Mouse (Mus musculus): ENCODE data around the gene Utp14a. TPM values are rescaled to one million over a fixed set of nuclear protein-coding genes. Genes with fewer than 3 reads are reported as not detected.

Gene Utp14a
- total and polyA plus RNA-seq, 3 experiments = 53.6 to 64.3 TPM; not detected in 1

GRCm38 (mm10) chrX:48256468-48257007 is at the start of gene Utp14a (continued):
- TF ChIP-seq USF1 (IDR thresholded peaks at IDR 0.05; ENCODE audit: low read depth, low read length) (no peak), MXI1 (IDR thresholded peaks at IDR 0.05; ENCODE audit: low read depth, low read length) (peak; percentile 92), RAD21 (IDR thresholded peaks at IDR 0.05; ENCODE audit: low read depth, low read length) (no peak)

GRCm38 (mm10) chrX:48207761-48208487 is 48.7 kb upstream of the Utp14a start:
- peaks cover 6% of the 10 kb centered on the region for H3K79me2 ChIP-seq (ENCODE audit: control insufficient read depth, insufficient read depth, low read length, poor library complexity)
- peaks cover 5 to 7% of the 10 kb centered on the region in 2 experiments; a peak in 3 of 4 replicates for H3K4me1 ChIP-seq (ENCODE audit: control insufficient read depth in 1 of 2, insufficient read depth in 2 of 2, low read length in 2 of 2)
- TF ChIP-seq SIN3A (IDR thresholded peaks at IDR 0.05; ENCODE audit: low read length) (0 out of 2 replicates have a peak, but pooled peaks have one; percentile 5), MAX (IDR thresholded peaks at IDR 0.05; ENCODE audit: low read length) (peak; percentile 63), MXI1 (IDR thresholded peaks at IDR 0.05; ENCODE audit: low read depth, low read length) (peak; percentile 81), MYB (IDR thresholded peaks at IDR 0.05; ENCODE audit: low read depth, low read length) (no peak)
- peak overlapping the region; percentile 91 to 92 for H3K4me3 ChIP-seq (ENCODE audit: control insufficient read depth in 1 of 2, insufficient read depth in 1 of 2, low read depth in 2 of 2, low read length in 2 of 2)
- no peak for DNase-seq (ENCODE audit: low read depth, low spot score)
- peak overlapping the region; percentile 10; the same call in 1 of the 2 replicates for H3K27ac ChIP-seq (ENCODE audit: control insufficient read depth, low read depth, low read length)
- H3K9me3 ChIP-seq (replicated peaks; ENCODE audit: insufficient read depth, low read length) = no peaks in the 10 kb centered on the region
- H3K9ac ChIP-seq (ENCODE audit: control insufficient read depth, low read depth, low read length, poor library complexity, severe bottlenecking) = peak overlapping the region; percentile 75
- no peaks in the 10 kb centered on the region for H3K27me3 ChIP-seq (ENCODE audit: control insufficient read depth in 1 of 2, insufficient read depth in 2 of 2, low read length in 2 of 2)
- H3K36me3 ChIP-seq (ENCODE audit: control insufficient read depth in 1 of 2, insufficient read depth in 2 of 2, low read length in 2 of 2) = peaks cover 0 to 6% of the 10 kb centered on the region in 2 experiments; a peak in 2 of 4 replicates

- peaks cover 6% of the 10 kb centered on the region for H3K79me2 ChIP-seq (ENCODE audit: control insufficient read depth, insufficient read depth, low read length, poor library complexity)
- peak within 1 kb of the TSS; percentile 56 for H3K27ac ChIP-seq (ENCODE audit: control insufficient read depth, low read depth, low read length)
- H3K9ac ChIP-seq (ENCODE audit: control insufficient read depth, low read depth, low read length, poor library complexity, severe bottlenecking) = peak within 1 kb of the TSS; percentile 75
- peaks cover 5 to 7% of the 10 kb centered on the region in 2 experiments; a peak in 3 of 4 replicates for H3K4me1 ChIP-seq (ENCODE audit: control insufficient read depth in 1 of 2, insufficient read depth in 2 of 2, low read length in 2 of 2)
- no peaks in the 10 kb centered on the region for H3K27me3 ChIP-seq (ENCODE audit: control insufficient read depth in 1 of 2, insufficient read depth in 2 of 2, low read length in 2 of 2)
- peak; percentile 92 for DNase-seq (ENCODE audit: low read depth, low spot score)
- no peaks in the 10 kb centered on the region for H3K9me3 ChIP-seq (replicated peaks; ENCODE audit: insufficient read depth, low read length)
- H3K4me3 ChIP-seq (ENCODE audit: control insufficient read depth in 1 of 2, insufficient read depth in 1 of 2, low read depth in 2 of 2, low read length in 2 of 2) = peak within 1 kb of the TSS; percentile 91 to 98
- peaks cover 0 to 6% of the 10 kb centered on the region in 2 experiments; a peak in 2 of 4 replicates for H3K36me3 ChIP-seq (ENCODE audit: control insufficient read depth in 1 of 2, insufficient read depth in 2 of 2, low read length in 2 of 2)
- TF ChIP-seq BHLHE40 (IDR thresholded peaks at IDR 0.05; ENCODE audit: borderline replicate concordance, low read depth, low read length) = no peak
- peak; percentile 45; the same call in 1 of the 2 replicates for TF ChIP-seq TBP (IDR thresholded peaks at IDR 0.05; ENCODE audit: low read depth, low read length)
- TF ChIP-seq ELF1 (IDR thresholded peaks at IDR 0.05; ENCODE audit: low read depth, low read length) = no peak
- no peak for TF ChIP-seq POLR2AphosphoS5 (IDR thresholded peaks at IDR 0.05; ENCODE audit: borderline replicate concordance, low read depth, low read length)
- peak; percentile 39; the same call in 1 of the 2 replicates for TF ChIP-seq MAZ (IDR thresholded peaks at IDR 0.05; ENCODE audit: low read depth, low read length)
- TF ChIP-seq POLR2AphosphoS2 (IDR thresholded peaks at IDR 0.05; ENCODE audit: low read length) = no peak
- TF ChIP-seq MYB (IDR thresholded peaks at IDR 0.05; ENCODE audit: low read depth, low read length) = no peak
- TF ChIP-seq ZMIZ1 (IDR thresholded peaks at IDR 0.05; ENCODE audit: low read depth, low read length) = 0 out of 2 replicates have a peak, but pooled peaks have one; percentile 37
- TF ChIP-seq ZNF384 (IDR thresholded peaks at IDR 0.05; ENCODE audit: low read depth, low read length) = no peak
- no peak for TF ChIP-seq CTCF (IDR thresholded peaks at IDR 0.05 in 2 of 3, conservative IDR thresholded peaks at IDR 0.05 in 1 of 3; ENCODE audit: control insufficient read depth in 1 of 3, insufficient read depth in 1 of 3, low read depth in 2 of 3, low read length in 3 of 3, poor library complexity in 1 of 3, severe bottlenecking in 1 of 3)
- TF ChIP-seq ZKSCAN1 (IDR thresholded peaks at IDR 0.05; ENCODE audit: low read depth, low read length) = no peak
- peak; percentile 27 to 60; a peak in 1 of 4 replicates for TF ChIP-seq POLR2A (IDR thresholded peaks at IDR 0.05; ENCODE audit: control insufficient read depth in 1 of 2, insufficient read depth in 1 of 2, low read depth in 1 of 2, low read length in 2 of 2, poor library complexity in 1 of 2)
- no peak for TF ChIP-seq E2F4 (IDR thresholded peaks at IDR 0.05; ENCODE audit: borderline replicate concordance, low read depth, low read length)
- no peak for TF ChIP-seq GATA1 (IDR thresholded peaks at IDR 0.05; ENCODE audit: low read depth, low read length)
- peak; percentile 60; the same call in 1 of the 2 replicates for TF ChIP-seq HCFC1 (IDR thresholded peaks at IDR 0.05; ENCODE audit: low read depth, low read length)
- no peak for TF ChIP-seq TAL1 (IDR thresholded peaks at IDR 0.05; ENCODE audit: low read length)
- TF ChIP-seq JUND (IDR thresholded peaks at IDR 0.05; ENCODE audit: low read depth, low read length) = no peak
- TF ChIP-seq TCF12 (IDR thresholded peaks at IDR 0.05; ENCODE audit: low read depth, low read length) = no peak
- TF ChIP-seq MYC (IDR thresholded peaks at IDR 0.05; ENCODE audit: low read depth, low read length) = no peak
- TF ChIP-seq GABPA (IDR thresholded peaks at IDR 0.05; ENCODE audit: low read depth, low read length) = no peak
- TF ChIP-seq ZC3H11A (IDR thresholded peaks at IDR 0.05; ENCODE audit: low read depth, low read length) = no peak
- no peak for TF ChIP-seq KAT2A (conservative IDR thresholded peaks at IDR 0.05; ENCODE audit: low read depth, low read length)
Measured at GRCm38 (mm10) chrX:48208519-48209185, 48.0 kb upstream of the Utp14a start, which contains the start of gene Zdhhc9. Gene Zdhhc9 (minus strand): TSS chrX:48208878.

Measured in MEL (cell line).